Mouse (Mus musculus) heart, adult 8-10 months (tissue): Measurements from ENCODE around the gene Klhdc7a. TPM values are rescaled to one million over a fixed set of nuclear protein-coding genes. Genes with fewer than 3 reads are reported as not detected.

ENCODE experiments used
- DNase-seq: peaks from one replicate; pipeline ENCODE4 v3.0.0; 2022; ENCODE audit warnings: low spot score
- microRNA-seq: library from miRNA; unstranded; fragments of <30 nt; microRNA quantifications from one replicate; pipeline ENCODE4 v1.2.0, GENCODE M21; 2022
- total RNA-seq, 4 experiments: library from RNA; stranded (reverse); gene quantifications; 2 replicates each; pipeline ENCODE4 v1.2.4; 2022

The Klhdc7a gene
- total RNA-seq, 4 experiments from 2014 or later, result 0.65 to 3.3 (median 1.8) TPM

- no peak for DNase-seq
These were observed 7.0 kb downstream of the Klhdc7a start for GRCm38 (mm10) chr4:139960724-139961315.

- no peak for DNase-seq
These were observed 7.6 kb downstream of the Klhdc7a start for GRCm38 (mm10) chr4:139960086-139960713.

DNA sequence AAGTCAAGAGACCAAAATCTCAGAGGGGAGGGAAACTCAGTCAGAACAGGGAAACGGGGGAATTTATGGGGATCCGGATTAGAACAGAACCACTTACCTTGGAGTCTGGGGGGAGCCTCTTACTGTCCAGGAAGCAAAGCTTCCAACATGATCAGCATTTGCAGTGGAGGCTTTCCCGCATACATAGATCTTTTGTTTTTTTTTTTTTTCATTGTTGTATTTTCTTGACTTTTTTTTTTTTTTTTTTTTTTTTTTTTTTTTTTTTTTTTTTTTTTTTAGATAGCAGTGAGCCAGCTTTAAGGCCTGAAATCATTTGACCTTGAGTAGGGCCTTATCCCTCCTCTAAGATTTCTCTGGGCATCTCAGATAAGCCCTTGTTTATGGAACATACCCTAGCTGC lies 8.6 kb downstream of the Klhdc7a start:
- no peak for DNase-seq

DNA sequence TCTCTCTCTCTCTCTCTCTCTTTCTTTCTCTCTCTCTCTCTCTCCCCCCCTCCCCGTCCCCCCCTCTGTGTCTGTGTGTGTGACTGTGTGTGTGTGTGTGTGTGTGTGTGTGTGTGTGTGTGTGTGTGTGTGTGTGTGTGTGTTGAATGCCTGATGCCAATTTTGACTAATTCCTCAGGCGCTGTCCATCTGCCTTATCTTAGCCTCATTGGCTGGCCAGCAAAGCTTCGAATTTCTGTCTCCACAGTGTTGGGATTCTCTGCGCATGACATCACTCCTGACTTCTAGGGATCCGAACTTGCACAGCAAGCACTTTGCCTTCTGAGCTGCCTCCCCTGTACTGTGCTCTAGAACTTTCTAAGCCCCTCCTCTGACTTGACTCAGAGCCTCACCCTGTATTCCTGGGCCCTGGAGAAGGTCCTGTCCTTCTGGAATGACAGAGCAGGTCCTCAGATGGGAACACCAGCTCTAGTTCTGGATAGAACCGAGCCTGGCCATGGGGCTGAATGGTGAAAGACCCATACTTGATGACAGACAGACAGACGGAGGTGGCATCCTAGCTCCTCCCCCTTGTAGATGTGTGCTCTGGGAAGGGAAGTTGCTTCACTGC lies 16.8 kb downstream of the Klhdc7a start:
- no peak for DNase-seq

DNA sequence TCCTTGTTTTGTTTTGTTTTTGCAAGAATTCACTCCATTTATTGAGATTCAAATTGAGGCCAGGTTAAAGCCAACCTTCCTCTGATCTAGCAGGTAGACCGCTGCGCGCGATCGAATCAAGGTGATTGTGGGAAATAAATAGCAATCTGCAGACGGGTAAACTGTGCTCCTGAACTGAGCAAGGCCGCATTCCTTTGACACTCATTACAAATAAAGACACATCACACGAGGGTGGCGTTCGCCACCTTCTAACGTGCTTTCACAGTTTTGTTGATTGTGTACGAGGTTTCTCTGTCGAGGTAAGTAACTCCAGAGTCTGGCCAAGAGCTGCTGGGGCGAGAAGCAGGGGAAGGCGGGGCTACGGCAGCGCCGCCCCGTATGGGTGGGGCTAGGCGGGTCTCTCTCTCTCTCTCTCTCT lies 17.4 kb downstream of the Klhdc7a start:
- DNase-seq, result no peak

GRCm38 (mm10) chr4:139948591-139948990 lies 19.2 kb downstream of the Klhdc7a start:
- no peak for DNase-seq

GRCm38 (mm10) chr4:139947341-139947740 lies 20.5 kb downstream of the Klhdc7a start:
- no peak for DNase-seq

DNA sequence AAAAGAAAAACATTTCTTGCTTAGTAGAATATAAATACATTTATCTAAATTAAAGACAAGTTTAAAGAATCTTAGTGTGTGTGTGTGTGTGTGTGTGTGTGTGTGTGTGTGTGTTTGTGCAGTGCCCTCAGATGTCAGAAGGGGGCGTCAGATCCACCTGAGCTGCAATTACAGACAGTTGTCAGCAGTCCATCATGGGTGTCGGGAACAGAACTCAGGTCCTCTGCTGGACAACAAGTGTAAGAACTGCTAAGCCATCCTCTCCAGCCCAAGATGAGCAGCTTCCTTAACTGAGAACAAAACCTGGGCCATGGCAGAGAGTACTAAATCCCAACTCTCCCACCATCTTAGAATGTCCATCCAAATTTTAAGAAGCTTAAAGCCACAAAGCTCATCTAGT lies 26.0 kb downstream of the Klhdc7a start:
- no peak for DNase-seq

DNA sequence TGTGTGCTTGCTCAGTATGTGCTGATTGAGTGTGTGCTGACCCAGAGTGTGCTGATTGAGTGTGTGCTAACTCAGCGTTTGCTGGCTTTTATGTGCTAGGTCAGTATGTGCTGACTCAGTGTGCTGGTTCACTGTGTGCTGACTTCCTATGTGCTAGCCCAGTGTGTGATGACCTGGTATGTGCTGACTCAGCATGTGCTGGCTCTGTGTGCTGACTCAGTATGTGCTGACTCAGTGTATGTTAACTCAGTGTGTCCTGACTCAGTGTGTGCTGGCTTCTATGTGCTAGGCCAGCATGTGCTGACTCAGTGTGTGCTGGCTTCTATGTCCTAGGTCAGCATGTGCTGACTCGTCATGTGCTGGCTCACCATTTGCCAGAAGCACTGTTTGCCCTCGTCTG lies 32.3 kb downstream of the Klhdc7a start:
- DNase-seq, result no peak

- DNase-seq, result no peak
These were observed 34.6 kb downstream of the Klhdc7a start for GRCm38 (mm10) chr4:139932970-139933801.

- no peak for DNase-seq
These were observed 35.9 kb downstream of the Klhdc7a start for GRCm38 (mm10) chr4:139931790-139932510.

GRCm38 (mm10) chr4:139930885-139931284 lies 36.9 kb downstream of the Klhdc7a start:
- DNase-seq, result no peak

DNA sequence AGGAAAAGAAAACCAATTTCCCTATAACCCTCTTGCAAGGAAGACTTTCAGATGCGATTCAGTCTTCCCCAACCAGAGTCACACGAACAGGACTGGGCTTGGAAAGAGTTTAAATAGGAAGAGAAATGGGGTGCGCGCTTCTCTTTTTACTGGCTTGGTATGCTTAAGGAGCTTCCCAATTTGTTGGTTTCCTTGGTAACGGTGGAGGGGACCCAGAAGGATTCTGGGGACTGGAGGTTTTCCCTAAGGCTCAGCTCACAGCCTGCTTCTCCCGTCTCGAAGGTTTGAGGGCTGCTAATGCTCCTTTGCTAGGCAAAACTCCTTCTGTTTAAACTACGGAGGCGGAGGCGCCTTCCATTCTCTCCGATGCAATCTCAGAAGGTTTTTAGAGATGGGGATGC lies 41.7 kb downstream of the Klhdc7a start:
- no peak for DNase-seq

GRCm38 (mm10) chr4:139925275-139926160 lies 42.3 kb downstream of the Klhdc7a start:
- no peak for DNase-seq

- no peak for DNase-seq
These were observed 51.1 kb downstream of the Klhdc7a start for GRCm38 (mm10) chr4:139916731-139917130.

Small RNA genes within 50 kb of the gene (microRNA-seq; reads per million reads assigned to microRNA genes)
- gene Mir2139, result not detected

Other genes starting within 250 kb of the Klhdc7a start
- not detected for gene Pax7, start 134.5 kb downstream of the Klhdc7a start, total RNA-seq